Mouse (Mus musculus) thymus, adult 2 months (tissue): ENCODE results near the gene Aar2. TPM values are rescaled to one million over a fixed set of nuclear protein-coding genes. Genes with fewer than 3 reads are reported as not detected.

Experiments
- DNase-seq: peaks from one replicate; pipeline ENCODE4 v3.0.0; 2021
- H3K27ac ChIP-seq: fragments of 200-500 bp; 2 replicates; pipeline ENCODE4 v1.5.1; 2012; ENCODE audit warnings: low read length, control low read depth; ENCODE audit not compliant: control insufficient read depth, insufficient read depth
- H3K27me3 ChIP-seq: fragments of 200-500 bp; 2 replicates; pipeline ENCODE4 v1.6.1; 2012; ENCODE audit warnings: mild to moderate bottlenecking, low read length, moderate library complexity, mixed read lengths; ENCODE audit not compliant: control insufficient read depth, insufficient read depth
- H3K36me3 ChIP-seq: fragments of 200-500 bp; 2 replicates; pipeline ENCODE4 v1.6.1; 2012; ENCODE audit warnings: mild to moderate bottlenecking, low read length, moderate library complexity; ENCODE audit not compliant: control insufficient read depth, insufficient read depth
- H3K4me1 ChIP-seq: fragments of 200-500 bp; replicated peaks from 2 replicates; pipeline ENCODE4 v1.6.1; 2012; ENCODE audit warnings: low read length; ENCODE audit not compliant: control insufficient read depth, insufficient read depth
- H3K4me3 ChIP-seq: fragments of 200-500 bp; 2 replicates; pipeline ENCODE4 v1.5.1; 2012; ENCODE audit warnings: mild to moderate bottlenecking, low read length, control low read depth, moderate library complexity; ENCODE audit not compliant: control insufficient read depth, insufficient read depth
- CTCF ChIP-seq: fragments of 200-500 bp; IDR thresholded peaks from 2 replicates; pipeline ENCODE4 v1.5.1; 2012; ENCODE audit warnings: mild to moderate bottlenecking, control low read depth, low read length, moderate library complexity, borderline replicate concordance; ENCODE audit not compliant: control insufficient read depth, poor library complexity, insufficient read depth; ENCODE audit errors: extremely low read depth
- POLR2A ChIP-seq: fragments of 200-500 bp; IDR thresholded peaks from 2 replicates; pipeline ENCODE4 v1.6.1; 2012; ENCODE audit warnings: mild to moderate bottlenecking, low read length, control low read depth, moderate library complexity; ENCODE audit not compliant: control insufficient read depth, poor library complexity, insufficient read depth; ENCODE audit errors: extremely low read depth
- WGBS: fragments of 180-500 bp; shearing (Covaris S2); methylation state at CpG from one replicate; pipeline ENCODE4 v1.1.7; 2018; 5-methylcytosine and 5-hydroxymethylcytosine counted together
- polyA plus RNA-seq: library from polyadenylated mRNA; depleted of rRNA; stranded (reverse); fragments of >200 nt; gene quantifications from 2 replicates; pipeline ENCODE4 v1.2.3, GENCODE M21; 2012

Aar2 gene
- polyA plus RNA-seq, 1 experiment: 32.7 TPM

DNA sequence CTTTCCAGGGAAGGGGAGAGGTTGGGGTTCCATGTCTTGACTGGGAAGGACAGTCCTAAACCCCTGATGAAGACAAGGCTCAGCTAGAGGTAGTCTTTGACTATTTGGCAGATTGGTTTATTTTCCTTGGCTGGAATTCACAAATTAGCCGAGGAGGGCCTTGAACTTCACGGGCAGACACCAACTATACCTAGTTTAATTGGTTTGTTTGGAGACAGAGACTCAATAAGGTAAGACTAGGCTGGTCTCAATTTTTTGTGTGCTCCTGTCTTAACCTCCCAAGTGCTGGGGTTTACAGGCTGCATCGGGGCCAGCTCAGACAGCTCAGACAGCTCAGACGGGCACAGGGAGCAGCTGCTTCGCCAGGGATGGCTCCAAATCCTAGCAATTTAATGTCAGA is 33.1 kb downstream of the Aar2 start:
- H3K4me1 ChIP-seq: no peaks in the 10 kb centered on the region
- DNase-seq: no peak
- no peaks in the 10 kb centered on the region for H3K27me3 ChIP-seq
- no peak overlapping the region for H3K4me3 ChIP-seq
- H3K36me3 ChIP-seq: no peaks in the 10 kb centered on the region
- WGBS: 87% methylated on average over 5 of the region's 5 CpGs
- no peak for TF ChIP-seq CTCF
- H3K27ac ChIP-seq: no peak overlapping the region

DNA sequence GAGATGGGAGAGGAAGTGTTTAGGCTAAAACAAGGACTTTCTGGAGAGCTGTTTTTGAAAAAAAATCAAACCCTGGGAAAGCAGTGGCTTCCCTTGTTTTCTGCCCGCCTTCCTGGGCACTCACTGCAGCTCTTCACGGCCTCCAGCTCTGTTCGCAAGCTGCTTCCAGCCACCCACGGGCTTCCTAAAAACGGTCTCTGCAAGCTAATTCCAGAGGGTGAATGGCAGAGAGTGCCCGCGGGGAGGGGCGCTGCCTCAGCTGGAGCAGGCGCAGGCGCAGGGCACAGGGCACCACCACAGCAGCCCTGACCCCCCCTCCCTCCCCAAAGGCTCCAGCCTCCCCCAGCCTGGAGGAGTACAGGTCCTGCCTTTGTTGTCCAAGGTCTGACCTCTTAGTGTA is 33.9 kb downstream of the Aar2 start:
- H3K27me3 ChIP-seq: no peaks in the 10 kb centered on the region
- WGBS: 51% methylated on average over 10 of the region's 10 CpGs

DNA sequence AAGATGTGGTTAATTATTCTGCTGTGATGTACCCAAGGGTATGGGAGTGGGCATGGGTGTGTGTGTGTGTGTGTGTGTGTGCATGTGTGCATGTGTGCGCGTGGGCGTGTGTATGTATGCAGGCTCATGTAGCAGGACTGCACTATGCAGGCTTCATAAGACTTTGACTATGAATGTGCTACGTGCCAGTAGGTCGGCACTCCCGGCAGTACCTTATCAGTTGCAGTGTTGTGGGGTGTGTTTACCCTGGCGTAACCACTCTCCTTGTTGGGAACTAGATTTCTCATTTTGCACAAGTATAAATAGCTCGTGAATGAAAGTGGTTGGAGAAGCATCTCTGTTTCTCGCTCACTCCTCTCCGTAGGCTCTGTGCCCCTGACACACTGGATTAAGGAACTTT is 35.5 kb downstream of the Aar2 start:
- no peaks in the 10 kb centered on the region for H3K36me3 ChIP-seq
- H3K4me3 ChIP-seq: no peak overlapping the region
- H3K4me1 ChIP-seq: no peaks in the 10 kb centered on the region
- TF ChIP-seq POLR2A (no peak), CTCF (no peak)
- WGBS: 91% methylated on average over 10 of the region's 10 CpGs
- H3K27ac ChIP-seq: no peak overlapping the region
- no peaks in the 10 kb centered on the region for H3K27me3 ChIP-seq
- DNase-seq: no peak

More for the DNA sequence above, 33.9 kb downstream of the Aar2 start:
- H3K27ac ChIP-seq: no peak overlapping the region
- no peak overlapping the region for H3K4me3 ChIP-seq
- TF ChIP-seq CTCF (no peak), POLR2A (no peak)
- H3K4me1 ChIP-seq: no peaks in the 10 kb centered on the region
- DNase-seq: no peak
- no peaks in the 10 kb centered on the region for H3K36me3 ChIP-seq

DNA sequence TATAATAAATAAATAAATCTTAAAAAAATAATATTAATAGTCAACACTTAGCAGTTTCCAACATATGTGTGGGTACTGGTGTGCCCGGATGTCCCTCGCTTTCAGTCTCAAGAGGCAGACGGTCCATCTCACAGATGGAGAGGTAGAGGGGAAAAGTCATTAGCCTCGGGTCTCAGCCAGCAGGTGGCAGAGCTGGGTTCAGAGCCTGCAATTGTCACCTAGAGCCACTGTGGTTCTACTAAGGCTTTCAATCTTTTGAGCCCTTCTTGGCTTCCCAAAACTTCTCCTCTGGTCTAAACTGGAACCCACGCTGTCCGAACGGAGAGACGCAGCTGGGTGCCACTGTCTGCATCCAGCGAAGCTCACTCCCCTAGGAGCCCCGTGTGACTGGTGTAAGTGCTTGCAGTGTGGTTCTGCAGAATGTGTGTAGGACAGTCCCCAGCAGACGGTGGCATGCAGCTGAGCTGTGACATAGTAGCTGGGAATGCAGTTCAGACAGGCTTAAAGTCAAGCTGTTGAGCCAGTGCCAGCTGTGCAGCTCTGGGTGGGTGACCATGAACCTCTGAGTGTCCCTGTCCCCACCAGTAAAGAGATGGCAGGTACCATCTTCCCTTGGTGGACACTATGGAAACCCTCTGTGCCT is 36.9 kb downstream of the Aar2 start:
- H3K27ac ChIP-seq: no peak overlapping the region
- peak; percentile 15 for DNase-seq
- H3K27me3 ChIP-seq: no peaks in the 10 kb centered on the region
- no peak for TF ChIP-seq CTCF
- TF ChIP-seq POLR2A: no peak
- 61% methylated on average over 11 of the region's 11 CpGs for WGBS
- H3K4me1 ChIP-seq: no peaks in the 10 kb centered on the region
- H3K36me3 ChIP-seq: no peaks in the 10 kb centered on the region
- H3K4me3 ChIP-seq: no peak overlapping the region

DNA sequence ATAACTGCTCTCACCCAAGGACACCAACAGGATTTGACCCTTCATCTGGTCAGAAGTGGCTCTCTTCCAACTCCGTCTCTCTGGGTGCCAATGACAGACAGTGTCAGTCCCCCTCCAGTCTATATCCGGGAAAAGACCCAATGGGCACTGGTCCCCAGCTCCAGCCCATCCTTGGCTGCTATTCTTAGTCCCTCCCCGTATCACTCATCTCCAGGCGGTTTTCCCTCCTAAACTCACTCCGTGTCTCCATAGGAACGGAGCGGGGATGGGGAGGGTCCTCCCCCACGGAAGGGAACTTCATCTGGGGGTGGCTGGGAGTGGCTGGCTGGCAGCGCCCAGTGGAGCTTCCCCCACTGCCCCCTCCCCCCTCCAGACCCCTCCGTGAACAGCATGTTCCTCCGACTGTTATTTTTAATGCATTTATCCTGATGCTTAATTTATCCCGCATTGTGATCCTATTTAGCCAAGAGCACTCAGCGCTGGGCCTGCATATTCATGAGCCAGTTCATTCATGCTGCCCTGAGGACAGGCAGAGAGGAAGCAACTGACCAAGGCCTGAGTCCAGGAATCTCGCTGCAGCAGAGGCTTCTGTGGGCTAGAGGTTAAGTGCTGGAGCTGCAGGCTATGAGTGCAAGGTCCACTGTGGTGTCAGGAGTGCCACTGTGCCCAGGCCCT is 37.5 kb downstream of the Aar2 start:
- H3K27ac ChIP-seq: no peak overlapping the region
- H3K27me3 ChIP-seq: no peaks in the 10 kb centered on the region
- no peak for DNase-seq
- no peak overlapping the region for H3K4me3 ChIP-seq
- 75% methylated on average over 14 of the region's 14 CpGs for WGBS
- no peak for TF ChIP-seq POLR2A
- TF ChIP-seq CTCF: no peak
- H3K4me1 ChIP-seq: no peaks in the 10 kb centered on the region
- no peaks in the 10 kb centered on the region for H3K36me3 ChIP-seq

DNA sequence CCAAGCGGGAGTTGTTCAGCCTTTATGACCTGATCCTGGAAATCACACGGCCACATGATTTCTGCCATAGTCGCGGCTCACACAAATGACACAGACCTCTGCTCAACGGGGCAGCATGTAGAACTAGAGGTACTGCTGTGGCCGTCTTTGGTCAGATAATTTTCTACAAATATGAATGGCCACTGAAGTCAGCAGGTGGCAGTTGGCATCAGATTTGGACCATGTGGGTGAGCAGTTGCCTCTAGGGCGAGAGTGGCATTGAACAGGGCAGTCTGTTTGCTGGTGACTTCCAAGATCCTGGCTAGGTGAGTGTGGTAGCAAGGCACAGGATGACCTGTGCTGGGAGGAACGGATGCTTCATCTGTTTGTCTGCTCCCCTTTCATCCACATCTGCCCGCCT is 42.1 kb downstream of the Aar2 start:
- no peak overlapping the region for H3K27ac ChIP-seq
- H3K4me1 ChIP-seq: no peaks in the 10 kb centered on the region
- TF ChIP-seq POLR2A (no peak), CTCF (no peak)
- 92% methylated on average over 9 of the region's 9 CpGs for WGBS
- no peak overlapping the region for H3K4me3 ChIP-seq
- no peak for DNase-seq
- H3K36me3 ChIP-seq: no peaks in the 10 kb centered on the region
- H3K27me3 ChIP-seq: no peaks in the 10 kb centered on the region
